Mouse (Mus musculus): ENCODE measurements at regions not wholly inside any gene's neighbourhood (a gene's known extent, or its start where the extent isn't known, plus 50 kb on each side); places are given as distances from the start of the nearest gene placed in this dataset.
"Not testable (repeated sequence)": the region's sequence is repeated elsewhere in the genome, so short reads cannot be mapped to it uniquely, and the experiment has no call there.

- DNase-seq (ENCODE audit: low read depth, low spot score) = not testable (repeated sequence)
Measured at GRCm38 (mm10) chr14:14478159-14478558, 77.1 kb downstream of the Olfr721-ps1 start.

GRCm38 (mm10) chr14:14481840-14482239, 80.7 kb downstream of the Olfr721-ps1 start:
- peak; percentile 3 for DNase-seq (ENCODE audit: low read depth, low spot score)

GRCm38 (mm10) chr14:14486356-14486755, 85.3 kb downstream of the Olfr721-ps1 start:
- DNase-seq (ENCODE audit: low read depth, low spot score) = no peak

- no peak for DNase-seq (ENCODE audit: low read depth, low spot score)
Measured at GRCm38 (mm10) chr14:14490501-14490900, 89.4 kb downstream of the Olfr721-ps1 start.

GRCm38 (mm10) chr14:14492041-14492440, 90.9 kb downstream of the Olfr721-ps1 start:
- no peak for DNase-seq (ENCODE audit: low read depth, low spot score)

DNA sequence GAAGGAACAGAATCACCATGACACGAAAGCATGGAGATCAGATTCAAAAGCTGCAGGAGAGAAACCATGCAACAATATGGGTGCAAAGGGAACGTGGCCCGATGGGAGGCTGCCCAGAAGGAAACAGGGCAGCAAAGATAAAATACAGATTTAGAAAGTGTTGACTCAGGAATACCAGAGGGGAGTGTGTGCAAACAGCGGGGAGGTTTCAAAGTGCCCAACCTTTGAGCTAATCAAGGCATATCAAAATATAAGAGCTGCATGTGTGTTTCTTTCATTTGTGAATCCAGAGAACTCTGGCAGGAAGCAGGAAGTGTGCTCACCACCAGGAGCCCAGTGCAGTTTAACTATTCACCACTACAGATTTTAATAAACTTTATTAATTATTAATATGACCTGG, 110.8 kb downstream of the Olfr721-ps1 start:
- no peak for DNase-seq (ENCODE audit: low read depth, low spot score)

- no peak for DNase-seq (ENCODE audit: low read depth, low spot score)
Measured at GRCm38 (mm10) chr14:14513056-14513455, 112.0 kb downstream of the Olfr721-ps1 start.

DNA sequence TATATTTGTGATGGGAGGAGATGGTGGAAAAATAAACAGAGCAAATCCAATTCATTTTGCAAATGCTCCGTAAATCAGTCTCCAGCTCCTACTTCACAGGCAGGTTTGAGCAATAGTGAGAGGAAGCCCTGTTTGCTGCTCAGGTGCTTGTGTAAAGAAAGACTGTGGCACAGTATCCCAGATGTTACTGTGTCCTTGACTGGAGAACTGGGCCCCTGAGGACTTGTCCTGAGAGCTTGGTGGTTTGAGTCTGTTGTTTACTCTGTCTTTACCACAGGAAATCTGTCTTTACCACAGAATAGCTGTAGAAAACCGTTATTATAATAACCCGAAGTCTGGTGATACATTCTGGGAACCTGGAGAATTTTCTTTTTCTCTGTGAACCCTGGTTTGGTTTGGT, 112.4 kb downstream of the Olfr721-ps1 start:
- DNase-seq (ENCODE audit: low read depth, low spot score) = no peak

DNA sequence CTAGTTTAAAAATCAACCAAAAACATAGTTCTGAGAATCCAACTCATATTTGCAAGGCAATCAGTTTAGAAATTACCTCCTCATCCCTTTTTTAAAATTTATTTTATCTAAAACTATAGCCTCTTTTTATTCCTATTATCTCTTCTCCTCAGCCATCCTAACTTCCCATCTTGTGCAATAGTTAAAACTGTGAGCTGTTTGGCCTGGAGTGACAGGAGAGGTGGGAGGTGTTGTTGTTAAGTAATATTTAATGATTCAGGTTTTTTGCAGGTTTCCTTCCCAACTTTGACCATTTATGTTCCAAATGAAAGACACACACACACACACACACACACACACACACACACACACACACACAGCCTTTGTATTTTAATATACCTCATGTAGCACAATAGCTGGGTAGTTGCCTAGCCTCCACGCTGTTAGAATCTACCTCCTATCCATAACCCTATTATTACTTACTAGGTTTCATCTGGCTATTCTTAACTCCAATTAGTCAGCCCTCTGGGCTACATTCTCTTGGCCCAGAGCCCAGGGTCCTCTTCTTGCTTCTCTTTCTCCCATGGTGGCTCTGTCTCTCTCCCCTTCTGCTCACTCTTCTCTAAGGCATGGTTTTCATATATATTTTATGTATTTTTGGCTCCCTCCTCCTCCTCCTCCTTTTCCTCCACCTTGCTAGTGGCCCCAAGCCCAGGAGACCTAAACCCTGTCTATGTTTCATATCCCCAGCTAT, 113.5 kb downstream of the Olfr721-ps1 start:
- no peak for DNase-seq (ENCODE audit: low read depth, low spot score)

DNA sequence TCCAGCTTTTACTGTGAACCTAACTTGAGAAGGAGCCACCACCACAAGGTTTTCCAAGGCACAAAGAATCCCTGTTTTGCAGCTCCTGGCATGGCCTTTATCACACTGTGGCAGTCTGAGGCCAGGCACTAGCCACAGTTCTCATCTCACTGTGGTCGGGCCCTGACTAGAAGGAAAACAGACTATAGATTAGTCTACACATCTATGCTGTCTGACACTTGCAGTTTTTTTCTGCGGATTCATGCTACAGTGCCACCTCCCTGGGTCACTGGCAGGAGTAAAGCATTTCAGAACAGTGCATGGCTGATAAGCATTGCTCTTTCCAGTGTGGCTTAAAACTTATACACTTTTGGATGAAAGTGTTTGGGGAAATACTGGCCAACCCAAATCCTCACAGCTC, 114.3 kb downstream of the Olfr721-ps1 start:
- DNase-seq (ENCODE audit: low read depth, low spot score) = no peak

GRCm38 (mm10) chr14:14515918-14516317, 114.8 kb downstream of the Olfr721-ps1 start:
- DNase-seq (ENCODE audit: low read depth, low spot score) = no peak

GRCm38 (mm10) chr14:14518027-14518426, 116.9 kb downstream of the Olfr721-ps1 start:
- no peak for DNase-seq (ENCODE audit: low read depth, low spot score)

- no peak for DNase-seq (ENCODE audit: low read depth, low spot score)
Measured at GRCm38 (mm10) chr14:14518841-14519240, 117.7 kb downstream of the Olfr721-ps1 start.

- DNase-seq (ENCODE audit: low read depth, low spot score) = no peak
Measured at GRCm38 (mm10) chr14:14520195-14520594, 119.1 kb downstream of the Olfr721-ps1 start.

- DNase-seq (ENCODE audit: low read depth, low spot score) = not testable (repeated sequence)
Measured at GRCm38 (mm10) chr14:14521331-14521730, 120.2 kb downstream of the Olfr721-ps1 start.

GRCm38 (mm10) chr14:14525225-14525624, 124.1 kb downstream of the Olfr721-ps1 start:
- no peak for DNase-seq (ENCODE audit: low read depth, low spot score)

GRCm38 (mm10) chr14:14528437-14528836, 127.3 kb downstream of the Olfr721-ps1 start:
- DNase-seq (ENCODE audit: low read depth, low spot score) = no peak

DNA sequence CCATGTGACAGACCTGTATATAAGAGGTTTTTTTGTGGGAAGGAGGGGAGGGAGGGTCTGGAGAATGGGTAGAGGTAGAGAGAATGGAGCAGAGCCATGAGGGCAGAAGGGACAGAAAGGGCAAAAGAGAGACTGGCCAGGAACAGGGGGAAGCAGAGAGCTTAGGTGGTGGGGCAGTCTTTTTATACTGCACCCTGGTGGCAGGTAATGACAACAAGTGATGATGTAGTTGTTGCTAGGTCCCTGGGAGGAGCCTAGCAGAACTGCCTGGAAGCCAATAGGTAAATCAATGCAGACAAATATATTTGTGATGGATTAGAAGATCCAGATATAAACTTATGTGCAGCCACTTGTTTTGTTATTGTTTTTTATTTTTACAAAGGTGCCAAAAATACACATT, 140.1 kb downstream of the Olfr721-ps1 start:
- no peak for DNase-seq (ENCODE audit: low read depth, low spot score)

GRCm38 (mm10) chr14:14541705-14542104, 140.6 kb downstream of the Olfr721-ps1 start:
- no peak for DNase-seq (ENCODE audit: low read depth, low spot score)

GRCm38 (mm10) chr14:14544236-14544635, 143.1 kb downstream of the Olfr721-ps1 start:
- DNase-seq (ENCODE audit: low read depth, low spot score) = no peak

GRCm38 (mm10) chr14:14552201-14552600, 149.9 kb upstream of the Slc4a7 start:
- no peak for DNase-seq (ENCODE audit: low read depth, low spot score)

GRCm38 (mm10) chr14:14574851-14575250, 127.2 kb upstream of the Slc4a7 start:
- no peak for DNase-seq (ENCODE audit: low read depth, low spot score)

- no peak for DNase-seq (ENCODE audit: low read depth, low spot score)
Measured at GRCm38 (mm10) chr14:14591939-14592338, 110.1 kb upstream of the Slc4a7 start.

GRCm38 (mm10) chr14:14594753-14595152, 107.3 kb upstream of the Slc4a7 start:
- DNase-seq (ENCODE audit: low read depth, low spot score) = no peak

All from retina, postnatal 7 days (tissue).